Mouse (Mus musculus) embryonic facial prominence, embryonic 13.5 days (tissue): ENCODE measurements around the gene Epha3. TPM values are rescaled to one million over a fixed set of nuclear protein-coding genes. Genes with fewer than 3 reads are reported as not detected.
A peak's percentile ranks its signal among the peaks of the same experiment; 100 is the strongest.

Source experiments
- ATAC-seq: fragments of 200-750 bp; cut with Nextera tagmentation; 2 replicates; pipeline ENCODE4 v1.8.0; 2017; ENCODE audit warnings: low read depth; ENCODE audit not compliant: insufficient number of reproducible peaks, insufficient read depth, low FRiP score, low TSS enrichment
- H3K27ac ChIP-seq: fragments of 300-500 bp; sonication (generic); 2 replicates; pipeline ENCODE4 v1.5.1; 2015; ENCODE audit warnings: moderate library complexity, mild to moderate bottlenecking, inconsistent platforms
- H3K27me3 ChIP-seq: fragments of 300-500 bp; sonication (generic); 2 replicates; pipeline ENCODE4 v1.6.1; 2015; ENCODE audit warnings: mild to moderate bottlenecking, inconsistent platforms
- H3K36me3 ChIP-seq: fragments of 300-500 bp; sonication (generic); 2 replicates; pipeline ENCODE4 v1.6.1; 2015; ENCODE audit warnings: mild to moderate bottlenecking, inconsistent platforms
- H3K4me1 ChIP-seq: fragments of 300-500 bp; sonication (generic); 2 replicates; pipeline ENCODE4 v1.6.1; 2015; ENCODE audit warnings: inconsistent platforms
- H3K4me2 ChIP-seq: fragments of 300-500 bp; sonication (generic); 2 replicates; pipeline ENCODE4 v1.6.1; 2015; ENCODE audit warnings: moderate library complexity, mild to moderate bottlenecking, inconsistent platforms
- H3K4me3 ChIP-seq: fragments of 300-500 bp; sonication (generic); 2 replicates; pipeline ENCODE4 v1.5.1; 2015; ENCODE audit warnings: mild to moderate bottlenecking, inconsistent platforms
- H3K9ac ChIP-seq: fragments of 300-500 bp; sonication (generic); 2 replicates; pipeline ENCODE4 v1.6.1; 2015; ENCODE audit warnings: mild to moderate bottlenecking, inconsistent platforms
- H3K9me3 ChIP-seq: fragments of 300-500 bp; sonication (generic); 2 replicates; pipeline ENCODE4 v1.6.1; 2016; ENCODE audit warnings: inconsistent platforms
- WGBS: fragments of 180-500 bp; shearing (Covaris S2); methylation state at CpG from one replicate; pipeline ENCODE4 v1.1.7; 2015; ENCODE audit warnings: mixed read lengths; 5-methylcytosine and 5-hydroxymethylcytosine counted together
- polyA plus RNA-seq: library from polyadenylated mRNA; unstranded; fragments of >200 nt; fragmentation: Nextera tagmentation; extraction: Ambion mirVana; gene quantifications from 2 replicates; pipeline ENCODE4 v1.2.1, GENCODE M21; 2015

Epha3 gene
- 72.2 and 74.9 TPM in 2 replicates for polyA plus RNA-seq

- Histone ChIP-seq H3K9me3 (no peaks in the 10 kb centered on the region), H3K36me3 (no peaks in the 10 kb centered on the region), H3K4me1 (0 out of 2 replicates have a peak, but pooled peaks cover 4% of the 10 kb centered on the region), H3K4me3 (peak within 1 kb of the TSS; percentile 68), H3K27ac (peak within 1 kb of the TSS; percentile 71), H3K4me2 (peak within 1 kb of the TSS; percentile 87), H3K9ac (peak within 1 kb of the TSS; percentile 81), H3K27me3 (peaks cover 20% of the 10 kb centered on the region)
- ATAC-seq: peak; percentile 74; the same call in 1 of the 2 replicates
- WGBS: under 1% methylated on average over 28 of the region's 28 CpGs
These were observed at the start of gene Epha3 for GRCm38 (mm10) chr16:63863913-63864330. Gene Epha3, minus strand, starts transcription at chr16:63864175.

GRCm38 (mm10) chr16:63903425-63903824, 39.5 kb upstream of the Epha3 start:
- ATAC-seq: no peak
- WGBS: 68% methylated on average over 13 of the region's 13 CpGs
- no peaks in the 10 kb centered on the region for H3K4me1 ChIP-seq
- H3K27me3 ChIP-seq: no peaks in the 10 kb centered on the region
- no peaks in the 10 kb centered on the region for H3K9me3 ChIP-seq
- H3K4me3 ChIP-seq: no peak overlapping the region
- H3K9ac ChIP-seq: no peak overlapping the region
- H3K4me2 ChIP-seq: no peak overlapping the region
- no peak overlapping the region for H3K27ac ChIP-seq
- no peaks in the 10 kb centered on the region for H3K36me3 ChIP-seq

- no peak overlapping the region for H3K27ac ChIP-seq
- no peaks in the 10 kb centered on the region for H3K27me3 ChIP-seq
- H3K4me3 ChIP-seq: no peak overlapping the region
- no peaks in the 10 kb centered on the region for H3K9me3 ChIP-seq
- no peak overlapping the region for H3K9ac ChIP-seq
- no peaks in the 10 kb centered on the region for H3K36me3 ChIP-seq
- no peak overlapping the region for H3K4me2 ChIP-seq
- no peak for ATAC-seq
- no peaks in the 10 kb centered on the region for H3K4me1 ChIP-seq
- 94% methylated on average over 1 of the region's 1 CpGs for WGBS
These were observed 17.2 kb upstream of the Epha3 start for GRCm38 (mm10) chr16:63881190-63881589.

- ATAC-seq: no peak
- Histone ChIP-seq H3K4me3 (no peak overlapping the region), H3K9ac (no peak overlapping the region), H3K4me1 (no peaks in the 10 kb centered on the region), H3K27ac (no peak overlapping the region), H3K36me3 (no peaks in the 10 kb centered on the region), H3K9me3 (no peaks in the 10 kb centered on the region), H3K4me2 (no peak overlapping the region), H3K27me3 (peaks cover 4% of the 10 kb centered on the region; the same call in 1 of the 2 replicates)
- 10% methylated on average over 7 of the region's 7 CpGs for WGBS
These were observed 8.3 kb upstream of the Epha3 start for GRCm38 (mm10) chr16:63872313-63872712.

- 0 out of 2 replicates have a peak overlapping the region, but pooled peaks have one; percentile 71 for H3K27ac ChIP-seq
- WGBS: 24% methylated on average over 7 of the region's 7 CpGs
- peaks cover 20% of the 10 kb centered on the region for H3K27me3 ChIP-seq
- H3K36me3 ChIP-seq: no peaks in the 10 kb centered on the region
- H3K9ac ChIP-seq: peak overlapping the region; percentile 81
- ATAC-seq: no peak
- H3K9me3 ChIP-seq: no peaks in the 10 kb centered on the region
- H3K4me2 ChIP-seq: peak overlapping the region; percentile 87
- H3K4me1 ChIP-seq: 0 out of 2 replicates have a peak, but pooled peaks cover 4% of the 10 kb centered on the region
- H3K4me3 ChIP-seq: peak overlapping the region; percentile 68
These were observed 545 bp upstream of the Epha3 start for GRCm38 (mm10) chr16:63864463-63864976.

- Histone ChIP-seq H3K27me3 (peaks cover 20% of the 10 kb centered on the region), H3K4me3 (peak overlapping the region; percentile 68), H3K9me3 (no peaks in the 10 kb centered on the region), H3K9ac (peak overlapping the region; percentile 81), H3K4me2 (peak overlapping the region; percentile 87), H3K36me3 (no peaks in the 10 kb centered on the region), H3K27ac (no peak overlapping the region), H3K4me1 (0 out of 2 replicates have a peak, but pooled peaks cover 4% of the 10 kb centered on the region)
- 2% methylated on average over 12 of the region's 12 CpGs for WGBS
- ATAC-seq: no peak
These were observed 794 bp downstream of the Epha3 start for GRCm38 (mm10) chr16:63863181-63863580.

GRCm38 (mm10) chr16:63857561-63857960, 6.4 kb downstream of the Epha3 start:
- Histone ChIP-seq H3K27me3 (0 out of 2 replicates have a peak, but pooled peaks cover 1% of the 10 kb centered on the region), H3K9ac (peak overlapping the region; percentile 80), H3K36me3 (no peaks in the 10 kb centered on the region), H3K27ac (peak overlapping the region; percentile 87), H3K4me3 (peak overlapping the region; percentile 60), H3K4me2 (peak overlapping the region; percentile 83), H3K4me1 (0 out of 2 replicates have a peak, but pooled peaks cover 5% of the 10 kb centered on the region), H3K9me3 (no peaks in the 10 kb centered on the region)
- 3% methylated on average over 11 of the region's 11 CpGs for WGBS
- peak; percentile 32; the same call in 1 of the 2 replicates for ATAC-seq

- Histone ChIP-seq H3K27ac (peak overlapping the region; percentile 87), H3K9ac (peak overlapping the region; percentile 80), H3K36me3 (no peaks in the 10 kb centered on the region), H3K9me3 (no peaks in the 10 kb centered on the region), H3K4me2 (peak overlapping the region; percentile 83), H3K27me3 (no peaks in the 10 kb centered on the region), H3K4me1 (0 out of 2 replicates have a peak, but pooled peaks cover 5% of the 10 kb centered on the region), H3K4me3 (peak overlapping the region; percentile 60)
- peak; percentile 89 for ATAC-seq
- 2% methylated on average over 33 of the region's 33 CpGs for WGBS
These were observed 7.1 kb downstream of the Epha3 start for GRCm38 (mm10) chr16:63856658-63857552.

GRCm38 (mm10) chr16:63850297-63850696, 13.7 kb downstream of the Epha3 start:
- Histone ChIP-seq H3K27ac (no peak overlapping the region), H3K36me3 (no peaks in the 10 kb centered on the region), H3K27me3 (no peaks in the 10 kb centered on the region), H3K9ac (no peak overlapping the region), H3K4me1 (no peaks in the 10 kb centered on the region), H3K4me2 (no peak overlapping the region), H3K9me3 (no peaks in the 10 kb centered on the region), H3K4me3 (no peak overlapping the region)
- WGBS: 74% methylated on average over 3 of the region's 3 CpGs
- no peak for ATAC-seq

- Histone ChIP-seq H3K4me3 (no peak overlapping the region), H3K27me3 (no peaks in the 10 kb centered on the region), H3K9ac (no peak overlapping the region), H3K4me1 (no peaks in the 10 kb centered on the region), H3K27ac (no peak overlapping the region), H3K36me3 (no peaks in the 10 kb centered on the region), H3K4me2 (no peak overlapping the region), H3K9me3 (no peaks in the 10 kb centered on the region)
- no peak for ATAC-seq
- WGBS: 92% methylated on average over 2 of the region's 2 CpGs
These were observed 21.1 kb downstream of the Epha3 start for GRCm38 (mm10) chr16:63842911-63843310.

GRCm38 (mm10) chr16:63837466-63837865, 26.5 kb downstream of the Epha3 start:
- Histone ChIP-seq H3K27me3 (no peaks in the 10 kb centered on the region), H3K27ac (no peak overlapping the region), H3K4me2 (no peak overlapping the region), H3K9me3 (no peaks in the 10 kb centered on the region), H3K4me3 (no peak overlapping the region), H3K9ac (no peak overlapping the region), H3K4me1 (no peaks in the 10 kb centered on the region), H3K36me3 (no peaks in the 10 kb centered on the region)
- no peak for ATAC-seq
